Mouse (Mus musculus): Measurements from ENCODE around the gene Tcam1.

Gene Tcam1

DNA sequence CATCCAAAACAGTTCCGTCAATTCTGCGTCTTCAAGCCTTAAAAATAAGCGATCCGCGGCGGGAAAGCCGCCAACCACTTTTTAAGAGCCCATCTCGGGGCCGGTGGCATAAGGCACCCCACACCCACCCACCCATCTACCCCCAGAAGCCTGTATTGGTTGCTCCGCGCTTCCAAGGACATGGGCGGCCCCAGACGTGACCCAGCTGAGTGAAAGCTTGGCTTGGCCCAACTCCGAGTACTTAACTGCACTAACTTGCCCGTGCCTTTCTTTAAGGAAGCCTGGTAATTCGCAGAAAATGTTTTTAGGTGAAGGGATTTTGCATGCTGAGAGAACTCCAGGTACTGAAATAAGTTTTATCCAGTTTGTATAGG, 3.2 kb upstream of the Tcam1 start:
- ATAC-seq (ENCODE audit: low TSS enrichment): no peak

DNA sequence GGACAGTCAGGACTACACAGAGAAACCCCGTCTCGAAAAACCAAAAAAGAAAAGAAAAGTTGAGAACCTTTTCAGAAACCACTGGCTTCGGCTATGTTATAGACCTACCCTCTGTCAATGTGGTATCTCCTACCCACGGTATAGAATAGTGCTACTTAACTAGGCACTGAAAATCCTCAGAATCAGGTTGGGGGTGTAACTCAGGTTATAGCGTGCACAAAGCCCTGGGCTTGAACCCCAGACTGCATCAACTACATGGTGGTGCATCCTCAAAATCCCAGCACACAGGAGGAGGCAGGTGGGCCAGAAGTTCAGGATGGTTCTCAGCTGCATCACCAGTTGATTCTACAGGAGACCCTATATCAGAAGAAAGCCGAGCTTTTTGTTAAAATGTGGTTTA, 2.7 kb upstream of the Tcam1 start:
- ATAC-seq (ENCODE audit: low TSS enrichment): no peak

DNA sequence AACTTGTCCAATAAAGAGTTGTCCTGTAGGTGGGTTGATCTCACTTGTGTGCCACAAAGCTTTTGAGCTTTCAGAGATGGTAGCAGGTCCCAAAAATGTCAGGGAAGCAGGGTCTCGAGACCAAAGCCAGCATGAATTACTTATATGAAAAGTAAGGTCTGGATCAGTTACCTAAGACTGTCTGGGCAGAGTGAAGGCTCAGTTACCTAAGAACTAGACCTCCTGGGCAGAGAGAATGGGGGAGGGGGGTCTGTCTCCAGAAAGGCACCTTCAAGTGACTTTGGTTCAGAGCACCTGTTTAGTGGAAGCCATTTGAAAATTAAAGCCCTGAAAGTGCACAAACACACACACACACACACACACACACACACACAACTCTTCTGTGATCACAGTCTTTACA, 2.1 kb upstream of the Tcam1 start:
- no peak for ATAC-seq (ENCODE audit: low TSS enrichment)

DNA sequence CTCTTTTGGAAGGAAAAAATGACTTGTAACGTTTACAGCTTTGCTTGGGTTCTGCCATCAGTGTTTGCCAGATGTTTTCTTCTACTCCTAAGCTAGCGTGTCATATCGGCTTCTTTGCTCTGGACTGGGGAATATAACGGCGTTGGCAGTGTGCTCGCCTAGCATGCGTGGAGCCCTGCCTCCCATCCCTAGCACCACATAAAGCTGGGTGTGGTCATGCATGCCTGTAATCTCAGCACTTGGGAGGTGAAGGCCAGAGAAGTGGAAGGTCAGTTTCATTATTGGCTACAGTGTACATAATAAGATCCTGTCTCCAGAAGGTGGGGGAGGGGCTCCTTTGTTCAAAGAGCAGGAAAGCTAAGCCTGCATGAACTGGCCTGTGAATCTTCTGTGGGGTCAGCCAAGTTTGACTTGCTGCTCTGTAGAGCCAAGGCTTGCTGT, 1.5 kb upstream of the Tcam1 start:
- ATAC-seq (ENCODE audit: low TSS enrichment): no peak

DNA sequence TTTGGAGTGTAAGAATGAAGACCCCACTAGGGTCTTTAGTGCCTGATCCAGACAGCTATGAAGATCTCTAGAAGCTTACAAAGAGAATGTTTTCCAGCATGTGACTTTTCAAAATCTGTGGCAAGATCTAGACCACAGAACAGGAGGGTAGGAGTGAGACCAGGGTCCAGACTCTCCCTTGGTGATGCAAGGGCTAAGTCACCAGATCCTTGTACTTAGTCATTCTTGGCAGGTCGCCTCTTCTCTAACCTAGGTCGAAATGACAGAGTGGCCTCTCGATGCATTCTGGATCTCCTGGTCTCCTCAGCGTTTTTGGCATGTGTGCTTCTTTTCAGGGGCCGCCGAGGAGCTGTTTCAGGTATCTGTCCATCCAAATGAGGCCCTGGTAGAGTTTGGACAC, 6.0 kb downstream of the Tcam1 start:
- no peak for ATAC-seq (ENCODE audit: low TSS enrichment)

DNA sequence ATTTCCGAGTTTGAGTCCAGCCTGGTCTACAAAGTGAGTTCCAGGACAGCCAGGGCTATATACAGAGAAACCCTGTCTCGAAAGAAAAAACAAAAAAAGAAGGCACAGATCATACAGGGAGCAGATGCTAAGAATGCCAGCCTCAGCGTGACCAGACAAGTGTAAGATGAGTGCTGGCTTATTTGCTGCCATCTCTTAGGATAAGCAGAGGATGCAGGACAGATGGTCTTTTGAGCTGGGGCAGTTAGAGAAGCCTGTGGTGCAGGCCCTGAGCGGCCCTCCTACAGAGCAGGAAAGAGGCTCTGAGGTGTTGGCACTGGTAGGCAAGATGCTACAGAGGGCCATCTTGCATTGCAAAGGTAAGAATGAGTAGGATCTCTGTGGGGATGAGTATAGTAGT, 6.9 kb downstream of the Tcam1 start:
- no peak for ATAC-seq (ENCODE audit: low TSS enrichment)

DNA sequence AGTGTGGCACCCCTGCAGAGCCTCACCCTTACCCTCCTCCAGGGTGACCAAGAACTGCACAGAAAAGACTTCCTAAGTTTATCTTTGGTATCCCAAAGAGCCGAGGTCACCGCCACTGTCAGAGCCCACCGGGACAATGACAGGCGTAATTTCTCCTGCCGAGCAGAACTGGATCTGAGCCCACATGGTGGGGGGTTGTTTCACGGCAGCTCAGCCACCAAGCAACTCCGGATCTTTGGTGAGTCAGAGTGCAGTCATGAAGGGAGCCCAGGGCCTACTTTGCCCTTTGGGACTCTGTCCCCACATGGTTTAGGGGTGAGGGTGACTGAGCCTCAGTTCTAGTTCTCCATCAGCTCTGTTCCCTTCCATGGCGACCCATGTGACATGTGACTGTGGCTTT, 7.7 kb downstream of the Tcam1 start:
- ATAC-seq (ENCODE audit: low TSS enrichment): no peak

DNA sequence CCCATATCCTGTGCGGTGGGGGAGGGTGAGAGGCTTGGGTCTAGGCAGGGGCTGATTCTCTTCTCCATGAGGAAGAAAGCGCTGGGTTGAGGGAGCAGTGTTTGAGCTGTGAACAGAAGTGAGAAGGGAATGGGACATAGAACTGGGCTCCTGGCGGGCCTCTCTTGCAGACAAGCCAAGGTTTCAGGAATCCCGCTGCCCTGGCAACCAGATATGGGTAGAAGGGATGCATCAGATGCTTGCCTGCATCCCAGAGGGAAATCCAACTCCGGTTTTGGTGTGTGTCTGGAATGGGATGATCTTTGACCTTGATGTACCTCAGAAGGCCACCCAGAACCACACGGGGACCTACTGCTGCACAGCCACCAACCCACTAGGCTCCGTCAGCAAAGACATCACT, 9.7 kb downstream of the Tcam1 start:
- ATAC-seq (ENCODE audit: low TSS enrichment): no peak

DNA sequence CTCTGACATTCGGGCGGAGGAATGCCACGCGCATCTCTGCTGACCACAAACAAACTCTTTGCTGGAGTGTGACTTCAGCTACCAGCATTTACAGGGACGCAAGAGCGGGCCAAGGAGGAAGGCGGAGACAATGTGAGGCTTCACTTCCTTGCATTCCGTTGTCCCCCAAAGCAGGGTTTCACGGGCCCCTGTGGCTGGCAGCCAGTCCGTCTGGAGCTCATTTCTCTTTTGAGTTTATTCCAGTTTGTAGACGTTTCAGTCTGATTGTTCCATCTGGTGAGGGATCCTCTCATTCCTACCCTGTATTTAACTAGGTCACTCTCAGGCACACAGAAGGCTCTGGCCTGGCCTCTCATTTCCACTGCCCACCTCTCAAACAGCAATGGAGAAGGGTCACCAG, 10.5 kb downstream of the Tcam1 start:
- 0 out of 2 replicates have a peak, but pooled peaks have one; percentile 20 for ATAC-seq (ENCODE audit: low TSS enrichment)

DNA sequence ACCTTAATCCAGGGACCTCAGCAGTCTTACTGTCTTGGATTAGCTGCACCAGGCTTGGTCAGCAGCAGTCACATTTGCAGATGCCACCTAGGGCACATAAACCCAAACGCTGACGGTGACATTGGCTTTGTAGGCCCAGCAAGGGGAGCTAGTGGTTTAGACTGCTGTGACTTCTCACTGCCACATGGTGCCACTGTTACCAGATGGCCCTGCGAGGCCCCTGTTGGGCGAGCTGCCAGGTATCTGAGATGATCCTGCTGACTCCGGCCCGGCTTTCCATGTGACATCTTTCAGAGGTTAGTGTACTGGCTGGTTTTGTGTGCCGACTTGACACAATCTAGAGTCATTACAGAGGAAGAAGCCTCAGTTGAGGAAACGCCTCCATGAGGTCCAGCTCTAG, 12.9 kb downstream of the Tcam1 start:
- no peak for ATAC-seq (ENCODE audit: low TSS enrichment)

DNA sequence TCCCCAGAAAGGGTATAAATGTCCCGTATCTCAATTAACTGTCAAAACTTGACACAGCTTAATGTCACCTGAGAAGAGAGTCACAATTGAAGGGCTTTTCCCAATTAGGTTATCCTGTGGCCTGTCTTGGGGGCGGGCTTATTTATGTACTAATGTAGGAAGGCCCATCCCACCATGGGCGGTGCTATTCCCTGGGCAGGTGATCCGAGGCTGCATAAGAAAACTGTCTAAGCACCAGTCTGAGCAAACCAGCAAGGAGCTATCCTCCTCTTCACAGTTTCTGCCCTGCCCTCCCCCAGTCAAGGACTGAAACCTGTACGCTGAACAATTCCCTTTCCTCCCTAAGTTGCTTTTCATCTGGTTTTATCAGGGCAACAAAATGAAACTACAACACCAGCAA, 13.9 kb downstream of the Tcam1 start:
- ATAC-seq (ENCODE audit: low TSS enrichment): no peak

DNA sequence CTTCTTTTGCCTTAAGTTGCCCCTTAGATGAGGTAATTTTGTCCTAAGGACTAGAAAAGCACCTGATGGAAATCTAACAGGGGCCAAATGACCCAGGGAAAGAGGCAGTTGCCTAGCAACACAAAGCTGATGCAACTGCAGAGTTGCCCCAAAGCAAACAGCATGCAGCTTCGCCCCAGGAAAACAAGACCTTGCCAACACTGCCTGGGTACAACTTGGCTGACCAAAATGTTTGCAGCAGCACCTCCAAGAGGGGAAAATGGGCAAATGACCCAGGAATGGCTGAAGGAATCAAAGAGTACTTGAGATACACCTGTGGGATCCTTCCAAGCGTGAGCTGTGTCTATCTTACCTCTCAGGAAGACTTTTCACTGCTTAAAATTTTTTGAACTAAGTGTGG, 15.4 kb downstream of the Tcam1 start:
- no peak for ATAC-seq (ENCODE audit: low TSS enrichment)

DNA sequence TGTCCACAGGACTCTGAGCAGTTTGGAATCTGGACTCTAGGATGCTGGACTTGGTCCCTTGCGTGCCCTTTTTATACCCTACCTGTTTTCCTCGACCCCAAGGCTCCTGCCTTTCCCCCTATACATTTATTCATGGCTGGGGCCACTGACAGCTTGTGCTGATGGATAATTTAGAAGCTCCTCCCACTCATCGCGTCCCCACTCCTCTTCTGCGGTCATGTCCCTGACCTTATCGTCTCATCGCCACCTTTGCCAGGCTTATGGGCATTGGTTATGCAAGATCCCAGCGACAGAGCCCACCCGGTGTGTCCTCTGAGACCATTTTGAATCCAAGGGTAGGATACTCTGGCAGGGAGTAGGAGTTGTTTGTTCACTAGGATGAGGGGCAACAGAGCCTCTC, 25.3 kb downstream of the Tcam1 start, which contains the start of gene Gh:
Gh (minus strand) TSS at position 101 of the 400 bp plus-strand sequence.
- no peak for ATAC-seq (ENCODE audit: low TSS enrichment)

DNA sequence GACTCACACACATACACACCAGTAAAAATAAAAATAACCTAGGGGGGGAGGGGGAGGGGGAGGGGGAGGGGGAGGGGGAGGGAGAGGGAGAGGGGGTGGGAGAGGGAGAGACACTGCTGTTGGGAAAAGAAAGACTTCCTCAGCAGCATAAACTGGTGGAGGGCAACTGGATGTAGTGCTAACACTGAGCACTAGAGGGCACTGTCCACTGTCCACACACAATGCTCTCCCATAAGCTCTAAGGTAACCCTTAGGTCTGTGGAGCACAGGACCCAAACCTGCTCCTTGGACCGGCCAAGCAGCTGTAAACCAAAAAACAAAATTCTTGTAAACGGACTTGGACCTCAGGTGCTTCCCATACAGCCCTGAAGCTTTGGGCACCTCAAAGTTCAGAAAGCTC, 26.2 kb downstream of the Tcam1 start:
- peak; percentile 64; the same call in 1 of the 2 replicates for ATAC-seq (ENCODE audit: low TSS enrichment)

DNA sequence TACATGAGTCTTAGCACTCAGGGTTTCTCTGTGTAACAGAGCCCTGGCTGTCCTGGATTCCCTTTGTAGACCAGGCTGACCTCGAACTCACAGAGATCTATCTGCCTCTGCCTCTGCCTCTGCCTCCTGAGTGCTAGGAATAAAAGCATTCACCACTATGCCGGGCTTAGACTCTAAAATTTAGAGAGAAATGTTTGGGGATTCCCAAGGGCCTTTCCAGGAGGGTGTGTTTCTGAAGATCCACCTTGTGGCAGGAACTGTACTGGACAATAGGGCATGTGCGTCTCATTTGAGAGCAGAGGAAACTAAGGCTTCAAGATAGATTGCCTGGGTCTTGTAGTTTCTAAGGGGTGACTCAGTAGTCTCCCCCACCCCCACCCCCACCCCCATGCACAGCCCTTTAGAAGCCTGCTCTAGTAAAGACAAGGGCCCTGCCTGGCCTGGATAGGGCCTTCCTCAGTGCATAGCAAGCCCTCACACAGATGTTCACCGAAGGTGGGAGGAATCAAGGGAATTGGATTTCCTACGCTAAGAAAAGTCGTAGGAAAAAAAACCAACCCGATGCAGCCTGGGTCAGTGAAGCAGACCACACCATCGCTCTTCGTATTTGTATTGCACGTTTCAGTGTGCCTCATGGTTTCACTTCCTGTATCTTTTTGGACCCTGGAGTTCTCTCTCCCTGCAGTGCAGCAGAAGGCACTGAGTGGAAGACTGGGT, 29.0 kb downstream of the Tcam1 start:
- ATAC-seq (ENCODE audit: low TSS enrichment): no peak

DNA sequence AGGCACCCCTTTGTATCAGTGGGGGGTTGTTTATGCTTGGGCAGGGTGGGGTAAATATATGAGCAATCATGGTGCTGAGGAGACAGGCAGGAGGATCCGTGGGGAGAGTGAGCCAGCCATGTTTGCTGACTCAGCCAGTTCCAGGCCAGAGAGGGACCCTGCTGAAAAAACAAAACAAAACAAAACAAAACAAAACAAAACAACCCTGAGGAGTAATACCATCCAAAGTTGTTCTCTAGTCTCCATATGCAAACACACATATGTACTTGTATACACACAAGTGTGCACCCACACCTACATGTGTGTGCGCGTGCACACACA, 29.6 kb downstream of the Tcam1 start:
- ATAC-seq (ENCODE audit: low TSS enrichment): no peak

DNA sequence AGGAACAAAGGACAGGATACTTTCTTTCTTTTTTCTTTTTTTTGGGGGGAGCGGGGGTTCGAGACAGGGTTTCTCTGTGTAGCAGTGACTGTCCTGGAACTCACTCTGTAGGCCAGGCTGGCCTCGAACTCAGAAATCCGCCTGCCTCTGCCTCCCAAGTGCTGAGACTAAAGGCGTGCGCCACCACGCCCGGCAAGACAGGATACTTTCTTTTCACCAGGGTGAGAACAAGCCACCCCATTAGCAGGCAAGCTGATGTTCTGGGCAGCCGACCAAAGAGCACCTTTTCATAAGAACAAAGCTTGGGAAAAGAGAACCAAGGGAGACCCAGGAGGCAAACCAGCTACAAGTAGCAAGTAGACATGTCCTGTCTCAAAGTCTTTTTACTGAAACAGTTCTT, 30.3 kb downstream of the Tcam1 start:
- ATAC-seq (ENCODE audit: low TSS enrichment): no peak

DNA sequence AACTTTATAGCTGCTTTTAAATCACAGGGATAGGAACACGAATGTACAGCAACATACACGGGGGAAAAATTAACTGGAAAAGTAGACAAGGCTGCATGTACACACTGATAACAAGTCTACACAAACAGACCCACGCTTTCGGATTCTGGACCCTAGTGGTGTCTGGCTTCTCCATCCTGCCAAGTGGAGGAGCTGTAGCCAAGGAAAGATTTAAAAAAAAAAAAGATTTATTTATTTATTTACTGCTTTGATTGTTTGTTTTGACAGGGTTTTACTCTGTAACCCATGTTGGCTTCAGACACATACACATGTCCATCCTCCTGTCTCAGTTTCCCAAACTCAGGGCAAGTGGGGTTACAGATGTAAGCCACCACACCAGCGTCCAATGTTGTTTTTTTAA, 31.0 kb downstream of the Tcam1 start:
- no peak for ATAC-seq (ENCODE audit: low TSS enrichment)

DNA sequence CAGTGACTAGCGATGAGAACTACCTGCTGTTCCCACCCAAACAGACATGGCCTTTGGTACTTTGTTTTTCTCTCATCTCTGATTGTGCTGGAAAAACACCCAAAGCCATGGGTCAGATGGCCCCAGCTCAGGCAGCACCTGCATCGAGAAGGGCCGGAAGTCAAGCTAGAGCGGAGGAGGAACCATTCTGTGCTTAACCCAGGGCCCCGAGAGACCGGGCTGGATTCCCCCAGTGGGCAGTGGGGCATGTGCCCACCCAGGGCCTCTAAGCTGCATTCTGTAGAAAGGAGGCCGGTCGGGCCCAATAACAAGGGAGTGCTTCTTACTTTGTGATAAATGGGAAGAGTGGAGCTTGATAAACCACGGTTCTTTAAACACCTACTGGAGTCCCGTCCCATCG, 31.7 kb downstream of the Tcam1 start:
- no peak for ATAC-seq (ENCODE audit: low TSS enrichment)

DNA sequence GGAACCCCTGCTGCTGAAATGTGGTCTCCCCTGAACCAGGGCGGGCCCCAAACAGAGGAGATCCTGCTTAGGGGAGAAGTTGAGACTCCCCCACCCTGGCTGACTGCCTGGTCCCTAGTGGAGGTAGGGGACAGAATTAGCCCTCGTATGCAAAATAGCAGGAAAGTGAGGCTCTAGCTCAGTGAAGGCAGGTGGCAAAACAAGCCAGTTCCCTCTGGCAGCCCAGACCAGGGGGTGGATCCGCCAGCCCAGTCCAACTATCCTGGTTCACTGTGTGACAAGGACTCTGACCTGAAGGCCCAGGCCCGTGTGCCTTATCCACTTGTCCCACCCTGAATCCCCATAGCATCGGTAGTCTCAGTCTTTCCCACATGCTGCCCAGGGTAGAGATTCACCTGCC, 33.7 kb downstream of the Tcam1 start:
- ATAC-seq (ENCODE audit: low TSS enrichment): no peak

DNA sequence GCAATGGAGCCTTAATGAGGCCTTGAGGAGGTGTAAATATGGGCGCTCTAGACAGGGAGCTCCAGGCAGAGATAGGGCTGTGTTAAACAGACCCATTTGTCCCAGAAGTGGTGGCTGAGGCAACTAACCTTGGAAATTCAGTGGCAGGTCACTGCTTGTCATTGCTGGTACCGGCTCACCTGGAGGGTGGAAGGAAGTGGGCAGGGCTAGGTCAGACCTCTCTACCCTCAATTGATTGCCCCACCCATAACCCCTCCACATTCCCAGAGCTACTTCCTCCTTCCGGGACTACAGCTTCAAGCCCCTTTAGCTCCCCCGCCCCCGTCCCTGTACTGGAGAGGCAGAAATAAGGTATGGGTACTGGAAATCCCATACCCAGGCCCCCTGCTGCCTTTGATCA, 37.1 kb downstream of the Tcam1 start:
- ATAC-seq (ENCODE audit: low TSS enrichment): no peak

DNA sequence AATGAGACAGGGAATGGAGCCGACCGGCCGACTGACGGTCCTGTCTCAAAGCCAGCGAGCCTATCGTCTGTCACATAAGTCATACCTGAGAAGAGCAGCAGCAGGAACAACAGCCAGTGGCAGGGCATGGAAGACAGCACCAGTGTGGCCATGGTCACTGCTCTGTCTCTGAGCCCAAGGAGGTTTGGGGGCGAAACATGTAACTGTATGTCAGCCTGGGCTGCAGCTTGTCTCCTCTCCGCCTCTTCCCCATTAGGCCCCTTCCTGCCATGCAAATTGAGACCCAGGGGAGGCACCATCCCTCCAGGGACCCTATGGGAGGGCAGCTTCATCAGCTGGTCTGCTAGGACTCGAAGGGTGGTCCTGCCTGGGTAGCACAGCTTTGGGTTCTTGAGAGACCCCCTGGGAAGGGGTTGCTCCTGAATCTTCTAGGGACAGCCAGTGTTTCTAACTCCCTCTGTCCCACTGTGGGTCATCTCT, 37.9 kb downstream of the Tcam1 start, which contains the start of gene Cd79b:
Cd79b (minus strand) TSS at position 430 of the 480 bp plus-strand sequence.
- no peak for ATAC-seq (ENCODE audit: low TSS enrichment)

DNA sequence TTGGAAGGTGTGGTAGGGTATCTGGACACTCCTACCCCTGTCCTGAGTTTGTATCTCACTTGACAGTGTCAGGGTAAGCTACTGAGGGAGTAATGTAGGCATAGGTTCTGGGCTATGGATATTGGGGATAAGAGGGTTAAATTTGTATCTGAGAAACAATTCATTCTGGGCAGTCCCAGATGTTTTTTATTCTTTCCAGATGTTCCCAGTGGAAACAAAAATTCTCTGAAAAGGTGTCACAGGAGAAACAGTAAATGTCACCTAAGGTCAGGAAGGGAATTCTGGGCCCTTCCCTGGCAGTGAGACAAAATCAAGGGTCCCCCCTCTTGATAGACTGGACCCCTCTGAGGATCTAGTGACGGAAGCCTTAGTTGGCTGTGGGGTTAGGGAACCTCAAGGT, 39.9 kb downstream of the Tcam1 start:
- no peak for ATAC-seq (ENCODE audit: low TSS enrichment)

DNA sequence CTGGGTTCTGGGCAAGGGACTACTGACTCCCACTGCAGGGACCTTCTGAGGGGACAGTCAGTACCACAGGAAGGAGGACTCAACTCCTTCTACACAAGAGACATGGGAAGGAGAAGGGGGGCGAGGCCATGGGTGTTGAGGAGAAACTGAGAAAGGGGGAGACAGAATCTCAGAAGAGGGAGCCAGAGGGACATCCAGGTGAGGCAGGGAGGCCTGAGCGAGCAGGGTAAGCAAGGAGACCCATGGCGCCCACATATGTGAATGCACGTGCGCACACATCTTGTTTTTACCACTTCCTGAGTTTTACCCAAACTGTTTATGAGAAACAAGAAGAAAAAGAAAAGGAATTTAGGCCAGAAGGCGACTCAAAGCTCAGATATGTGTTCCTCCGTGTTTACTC, 41.3 kb downstream of the Tcam1 start:
- no peak for ATAC-seq (ENCODE audit: low TSS enrichment)

All from frontal cortex, adult (tissue).